ENCODE assay signal across 8 mouse cellular contexts in the genomic region with DNA sequence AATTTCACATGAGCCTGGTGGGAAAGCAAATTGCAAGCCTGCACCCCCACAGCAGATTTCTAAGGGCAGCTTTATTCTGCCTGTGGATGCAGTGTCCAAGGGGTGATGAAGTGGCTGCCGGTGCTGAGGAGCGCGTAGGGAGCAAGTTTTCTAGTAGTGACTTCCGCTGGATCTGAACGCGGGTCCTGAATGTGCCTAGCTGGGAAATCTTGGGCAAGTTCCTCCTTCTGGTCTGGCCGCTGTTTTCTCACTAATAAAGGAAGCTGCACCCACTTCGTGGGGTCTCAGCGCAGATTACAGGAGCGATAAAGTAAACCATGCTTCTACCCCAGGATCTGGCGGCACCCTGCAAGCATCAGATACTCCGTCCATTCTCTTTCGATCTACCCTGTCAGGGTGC. TPM values are rescaled to one million over a fixed set of nuclear protein-coding genes. Genes with fewer than 3 reads are reported as not detected.
A peak's percentile ranks its signal among the peaks of the same experiment; 100 is the strongest.
DNase-seq lines count a peak whose midpoint lies in the region; ATAC-seq and TF ChIP-seq lines count a peak whose summit lies in the region.

No protein-coding gene starts in this region.

- no peaks in the 10 kb centered on the region for H3K36me3 ChIP-seq in kidney, postnatal 0 days (ENCODE audit: insufficient read depth, low read length)
- no peaks in the 10 kb centered on the region for H3K36me3 ChIP-seq in forebrain, embryonic 11.5 days (ENCODE audit: control insufficient read depth, insufficient read depth, low read length)
- peaks cover 13% of the 10 kb centered on the region; the same call in 1 of the 2 replicates for H3K36me3 ChIP-seq in limb, embryonic 12.5 days
- H3K36me3 ChIP-seq in neural tube, embryonic 13.5 days, result no peaks in the 10 kb centered on the region

- H3K4me3 ChIP-seq in kidney, postnatal 0 days (replicated peaks; ENCODE audit: low read depth, low read length), result no peak overlapping the region
- peak overlapping the region; percentile 60 for H3K4me3 ChIP-seq in forebrain, embryonic 11.5 days (ENCODE audit: low read depth, low read length)
- H3K4me3 ChIP-seq in limb, embryonic 12.5 days (replicated peaks), result peak overlapping the region; percentile 66
- H3K4me3 ChIP-seq in neural tube, embryonic 13.5 days, result peak overlapping the region; percentile 57

- H3K4me2 ChIP-seq in kidney, postnatal 0 days (ENCODE audit: low read length), result peak overlapping the region; percentile 80
- H3K4me2 ChIP-seq in forebrain, embryonic 11.5 days (ENCODE audit: low read depth, low read length, severe bottlenecking), result peak overlapping the region; percentile 53
- H3K4me2 ChIP-seq in limb, embryonic 12.5 days, result peak overlapping the region; percentile 79
- H3K4me2 ChIP-seq in neural tube, embryonic 13.5 days, result peak overlapping the region; percentile 80

- H3K9ac ChIP-seq in kidney, postnatal 0 days (ENCODE audit: low read depth, low read length), result no peak overlapping the region
- peak overlapping the region; percentile 55 for H3K9ac ChIP-seq in forebrain, embryonic 11.5 days (ENCODE audit: low read length)
- peak overlapping the region; percentile 65 for H3K9ac ChIP-seq in limb, embryonic 12.5 days (replicated peaks)
- H3K9ac ChIP-seq in neural tube, embryonic 13.5 days, result peak overlapping the region; percentile 78

- WGBS in kidney, postnatal 0 days, result 14% methylated on average over 13 of the region's 13 CpGs
- WGBS in forebrain, embryonic 11.5 days, result 22% methylated on average over 13 of the region's 13 CpGs
- 16% methylated on average over 13 of the region's 13 CpGs for WGBS in limb, embryonic 12.5 days
- 19% methylated on average over 13 of the region's 13 CpGs for WGBS in neural tube, embryonic 13.5 days

- no peaks in the 10 kb centered on the region for H3K4me1 ChIP-seq in kidney, postnatal 0 days (replicated peaks; ENCODE audit: insufficient read depth, low read length)
- peaks cover 34% of the 10 kb centered on the region for H3K4me1 ChIP-seq in forebrain, embryonic 11.5 days (replicated peaks; ENCODE audit: control insufficient read depth, insufficient read depth, low read length)
- H3K4me1 ChIP-seq in limb, embryonic 12.5 days (replicated peaks), result peaks cover 35% of the 10 kb centered on the region
- H3K4me1 ChIP-seq in neural tube, embryonic 13.5 days (replicated peaks), result peaks cover 44% of the 10 kb centered on the region

- no peak for ATAC-seq in kidney, postnatal 0 days (replicated peaks; ENCODE audit: low FRiP score, low read depth)
- ATAC-seq in forebrain, embryonic 11.5 days (replicated peaks; ENCODE audit: low FRiP score), result no peak
- no peak for ATAC-seq in limb, embryonic 12.5 days (ENCODE audit: insufficient number of reproducible peaks, insufficient read depth, low FRiP score, low TSS enrichment, low read depth)
- ATAC-seq in neural tube, embryonic 13.5 days (ENCODE audit: low read depth), result no peak

- no peaks in the 10 kb centered on the region for H3K9me3 ChIP-seq in kidney, postnatal 0 days (replicated peaks; ENCODE audit: low read length)
- no peaks in the 10 kb centered on the region for H3K9me3 ChIP-seq in forebrain, embryonic 11.5 days (ENCODE audit: control insufficient read depth, low read length)
- no peaks in the 10 kb centered on the region for H3K9me3 ChIP-seq in limb, embryonic 12.5 days
- no peaks in the 10 kb centered on the region for H3K9me3 ChIP-seq in neural tube, embryonic 13.5 days

- no peak overlapping the region for H3K27ac ChIP-seq in kidney, postnatal 0 days
- H3K27ac ChIP-seq in forebrain, embryonic 11.5 days (ENCODE audit: low read depth, low read length), result no peak overlapping the region
- H3K27ac ChIP-seq in limb, embryonic 12.5 days, result peak overlapping the region; percentile 62; the same call in 1 of the 2 replicates
- no peak overlapping the region for H3K27ac ChIP-seq in neural tube, embryonic 13.5 days (replicated peaks)

- no peaks in the 10 kb centered on the region for H3K27me3 ChIP-seq in kidney, postnatal 0 days (ENCODE audit: insufficient read depth, low read length)
- H3K27me3 ChIP-seq in forebrain, embryonic 11.5 days (ENCODE audit: control insufficient read depth, insufficient read depth, low read length), result no peaks in the 10 kb centered on the region
- no peaks in the 10 kb centered on the region for H3K27me3 ChIP-seq in limb, embryonic 12.5 days
- H3K27me3 ChIP-seq in neural tube, embryonic 13.5 days, result peaks cover 4% of the 10 kb centered on the region; the same call in 1 of the 2 replicates

- no peak for DNase-seq in kidney, postnatal 0 days (ENCODE audit: low spot score)
- DNase-seq in kidney, adult 8-10 months, result no peak
- no peak for DNase-seq in forebrain, embryonic 11.5 days (ENCODE audit: low spot score)
- no peak for DNase-seq in spleen, postnatal 36 days (ENCODE audit: low spot score in 2 of 2)
- DNase-seq in left cerebral cortex, adult 18-20 months (ENCODE audit: low spot score in 2 of 2), result no peak
- no peak for DNase-seq in thymus, postnatal 36 days

- no peak for TF ChIP-seq CTCF in kidney, postnatal 0 days (IDR thresholded peaks at IDR 0.05; ENCODE audit: low read depth)

RNA-seq across cellular contexts. Expression of gene Igsf9, which starts 0.5 kb away (rescaled TPM):
- 12.5 and 13.3 TPM in 2 replicates for polyA plus RNA-seq in kidney, postnatal 0 days (2015; fragmentation: Nextera tagmentation; extraction: Ambion mirVana)
- 83.2 and 94.4 TPM in 2 replicates for polyA plus RNA-seq in forebrain, embryonic 11.5 days (2014; fragmentation: Nextera tagmentation; extraction: Ambion mirVana)
- polyA plus RNA-seq in limb, embryonic 12.5 days (2016; fragmentation: Nextera tagmentation; extraction: Ambion mirVana), result 69.7 and 70.5 TPM in 2 replicates
- 62.6 and 65.9 TPM in 2 replicates for polyA plus RNA-seq in neural tube, embryonic 13.5 days (2015; fragmentation: Nextera tagmentation; extraction: Ambion mirVana)
- 1 to 10 TPM; 6.3 to 7.0 TPM for total RNA-seq in left cerebral cortex, adult 18-20 months (2021)

RNA-seq across cellular contexts. Expression of gene Slamf9, which starts 6.0 kb away (rescaled TPM):
- 1.3 and 2.3 TPM in 2 replicates for polyA plus RNA-seq in kidney, postnatal 0 days (2015; fragmentation: Nextera tagmentation; extraction: Ambion mirVana)
- 0.27 and 0.28 TPM in 2 replicates for polyA plus RNA-seq in forebrain, embryonic 11.5 days (2014; fragmentation: Nextera tagmentation; extraction: Ambion mirVana)
- 0.21 TPM in 1 of 2 replicates, not detected in the other for polyA plus RNA-seq in limb, embryonic 12.5 days (2016; fragmentation: Nextera tagmentation; extraction: Ambion mirVana)
- polyA plus RNA-seq in neural tube, embryonic 13.5 days (2015; fragmentation: Nextera tagmentation; extraction: Ambion mirVana), result 0.37 TPM in 1 of 2 replicates, not detected in the other
- 1 to 10 TPM in 1 of 2 experiments, under 1 TPM in 1; 0.61 to 1.0 TPM for total RNA-seq in left cerebral cortex, adult 18-20 months (2021)

RNA-seq across cellular contexts. Expression of gene Tagln2, which starts 18.7 kb away (rescaled TPM):
- polyA plus RNA-seq in kidney, postnatal 0 days (2015; fragmentation: Nextera tagmentation; extraction: Ambion mirVana), result 225 and 250 TPM in 2 replicates
- polyA plus RNA-seq in forebrain, embryonic 11.5 days (2014; fragmentation: Nextera tagmentation; extraction: Ambion mirVana), result 38.5 and 38.6 TPM in 2 replicates
- polyA plus RNA-seq in limb, embryonic 12.5 days (2016; fragmentation: Nextera tagmentation; extraction: Ambion mirVana), result 66.4 and 74.9 TPM in 2 replicates
- polyA plus RNA-seq in neural tube, embryonic 13.5 days (2015; fragmentation: Nextera tagmentation; extraction: Ambion mirVana), result 160 and 187 TPM in 2 replicates
- total RNA-seq in left cerebral cortex, adult 18-20 months (2021), result 10 to 100 TPM in 1 of 2 experiments, 1 to 10 TPM in 1; 8.2 to 12.3 TPM

RNA-seq across cellular contexts. Expression of gene Cfap45, which starts 39.5 kb away (rescaled TPM):
- polyA plus RNA-seq in kidney, postnatal 0 days (2015; fragmentation: Nextera tagmentation; extraction: Ambion mirVana), result 1.1 and 1.3 TPM in 2 replicates
- 1.2 and 1.3 TPM in 2 replicates for polyA plus RNA-seq in forebrain, embryonic 11.5 days (2014; fragmentation: Nextera tagmentation; extraction: Ambion mirVana)
- polyA plus RNA-seq in limb, embryonic 12.5 days (2016; fragmentation: Nextera tagmentation; extraction: Ambion mirVana), result 1.1 and 1.2 TPM in 2 replicates
- 2.5 and 3.1 TPM in 2 replicates for polyA plus RNA-seq in neural tube, embryonic 13.5 days (2015; fragmentation: Nextera tagmentation; extraction: Ambion mirVana)
- total RNA-seq in left cerebral cortex, adult 18-20 months (2021), result 1 to 10 TPM; 2.9 to 4.2 TPM
